Mouse (Mus musculus): Measurements from ENCODE around the gene B2m. TPM values are rescaled to one million over a fixed set of nuclear protein-coding genes. Genes with fewer than 3 reads are reported as not detected.
A peak's percentile ranks its signal among the peaks of the same experiment; 100 is the strongest.

B2m gene
- polyA plus RNA-seq, 1 experiment from 2014 or later = 202 TPM

DNA sequence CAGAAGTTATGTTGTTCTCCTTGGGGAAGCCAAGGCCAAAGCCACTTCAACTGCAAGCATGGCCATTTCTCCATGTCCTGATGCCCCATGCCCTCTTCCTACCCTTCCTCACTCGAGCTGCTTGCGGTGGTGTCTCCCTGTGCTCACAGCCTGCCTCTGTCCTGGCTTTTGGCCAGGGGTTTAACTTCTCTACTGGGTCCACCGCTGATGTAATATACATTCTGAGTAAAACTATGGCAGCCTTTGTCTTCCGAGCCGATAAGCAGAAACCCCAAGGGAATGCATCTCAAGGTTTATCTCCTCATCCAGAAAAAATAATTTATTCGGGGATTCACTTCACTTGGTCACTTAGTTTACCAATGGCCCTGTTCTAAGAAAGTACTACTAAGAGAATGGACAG, 799 bp upstream of the B2m start:
- no peak overlapping the region for H3K4me3 ChIP-seq (ENCODE audit: low read length)
- no peaks in the 10 kb centered on the region for H3K27me3 ChIP-seq (ENCODE audit: control insufficient read depth, insufficient read depth, low read length)
- peaks cover 3% of the 10 kb centered on the region; the same call in 1 of the 2 replicates for H3K36me3 ChIP-seq (ENCODE audit: control insufficient read depth, insufficient read depth, low read length)
- H3K27ac ChIP-seq (ENCODE audit: low read depth, low read length) = no peak overlapping the region
- no peak overlapping the region for H3K4me2 ChIP-seq (replicated peaks; ENCODE audit: low read depth, low read length)
- 77% methylated on average over 6 of the region's 6 CpGs for WGBS
- H3K9ac ChIP-seq (ENCODE audit: low read depth, low read length) = no peak overlapping the region
- no peaks in the 10 kb centered on the region for H3K9me3 ChIP-seq (ENCODE audit: control insufficient read depth, low read length)
- 0 out of 2 replicates have a peak, but pooled peaks cover 8% of the 10 kb centered on the region for H3K4me1 ChIP-seq (ENCODE audit: control insufficient read depth, insufficient read depth, low read length)
- ATAC-seq (ENCODE audit: low FRiP score, low TSS enrichment) = no peak

DNA sequence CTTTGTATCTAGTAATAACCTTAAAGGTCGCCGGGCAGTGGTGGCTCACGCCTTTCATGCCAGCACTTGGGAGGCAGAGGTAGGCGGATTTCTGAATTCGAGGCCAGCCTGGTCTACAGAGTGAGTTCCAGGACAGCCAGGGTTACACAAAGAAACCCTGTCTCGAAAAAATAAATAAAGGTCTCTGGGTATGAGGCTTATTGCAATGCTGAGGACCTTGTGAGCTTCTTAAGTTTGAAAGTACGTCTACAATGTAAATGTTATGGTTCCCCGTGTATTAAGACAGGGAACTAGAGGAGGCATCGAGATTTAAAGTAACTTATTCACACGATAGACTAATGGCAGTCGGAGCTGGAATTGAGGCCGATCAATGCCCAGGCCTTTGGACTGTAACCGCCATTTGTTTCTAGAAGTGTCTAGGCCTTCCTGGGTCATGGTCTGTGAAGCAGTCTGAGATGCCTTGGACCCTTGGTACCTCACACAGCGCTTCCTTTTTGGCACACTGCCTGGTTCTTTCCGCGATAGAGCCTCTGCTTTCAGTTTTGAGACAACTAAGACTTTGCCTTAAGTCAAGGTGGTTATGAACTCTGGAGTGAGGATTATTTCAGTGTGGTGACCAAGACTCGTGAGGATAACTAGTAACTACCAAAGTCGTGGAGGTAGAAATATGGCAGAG, 894 bp downstream of the B2m start:
- H3K36me3 ChIP-seq (ENCODE audit: control insufficient read depth, insufficient read depth, low read length) = peaks cover 10% of the 10 kb centered on the region; the same call in 1 of the 2 replicates
- no peaks in the 10 kb centered on the region for H3K27me3 ChIP-seq (ENCODE audit: control insufficient read depth, insufficient read depth, low read length)
- 31% methylated on average over 18 of the region's 18 CpGs for WGBS
- H3K27ac ChIP-seq (ENCODE audit: low read depth, low read length) = peak overlapping the region; percentile 66; the same call in 1 of the 2 replicates
- H3K9ac ChIP-seq (ENCODE audit: low read depth, low read length) = peak overlapping the region; percentile 72
- peak overlapping the region; percentile 63 for H3K4me3 ChIP-seq (ENCODE audit: low read length)
- H3K4me1 ChIP-seq (ENCODE audit: control insufficient read depth, insufficient read depth, low read length) = 0 out of 2 replicates have a peak, but pooled peaks cover 8% of the 10 kb centered on the region
- H3K9me3 ChIP-seq (ENCODE audit: control insufficient read depth, low read length) = no peaks in the 10 kb centered on the region
- ATAC-seq (ENCODE audit: low FRiP score, low TSS enrichment) = 0 out of 2 replicates have a peak, but pooled peaks have one; percentile 44
- H3K4me2 ChIP-seq (replicated peaks; ENCODE audit: low read depth, low read length) = peak overlapping the region; percentile 86

DNA sequence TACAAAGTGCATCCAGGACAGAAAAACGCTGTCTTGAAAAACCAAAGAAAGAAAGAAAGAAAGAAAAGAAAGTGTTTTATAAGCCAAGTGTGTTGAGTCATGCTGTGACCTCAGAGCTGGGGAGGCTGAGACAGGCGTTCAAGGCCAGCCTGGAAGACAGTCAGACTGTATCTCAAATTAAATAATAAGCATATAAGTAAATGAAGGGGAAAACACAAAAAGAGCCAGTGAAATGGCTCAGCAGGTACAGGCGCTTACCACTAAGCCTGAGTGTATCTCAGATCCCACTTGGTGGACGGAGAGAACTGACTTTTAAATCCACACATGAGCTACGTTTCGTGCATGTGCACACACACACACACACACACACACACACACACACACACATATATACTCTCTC, 1.8 kb downstream of the B2m start:
- no peak overlapping the region for H3K4me2 ChIP-seq (replicated peaks; ENCODE audit: low read depth, low read length)
- no peaks in the 10 kb centered on the region for H3K27me3 ChIP-seq (ENCODE audit: control insufficient read depth, insufficient read depth, low read length)
- ATAC-seq (ENCODE audit: low FRiP score, low TSS enrichment) = no peak
- peaks cover 10% of the 10 kb centered on the region; the same call in 1 of the 2 replicates for H3K36me3 ChIP-seq (ENCODE audit: control insufficient read depth, insufficient read depth, low read length)
- no peak overlapping the region for H3K9ac ChIP-seq (ENCODE audit: low read depth, low read length)
- H3K4me1 ChIP-seq (ENCODE audit: control insufficient read depth, insufficient read depth, low read length) = 0 out of 2 replicates have a peak, but pooled peaks cover 8% of the 10 kb centered on the region
- no peaks in the 10 kb centered on the region for H3K9me3 ChIP-seq (ENCODE audit: control insufficient read depth, low read length)
- no peak overlapping the region for H3K4me3 ChIP-seq (ENCODE audit: low read length)
- no peak overlapping the region for H3K27ac ChIP-seq (ENCODE audit: low read depth, low read length)
- WGBS = 93% methylated on average over 6 of the region's 6 CpGs

DNA sequence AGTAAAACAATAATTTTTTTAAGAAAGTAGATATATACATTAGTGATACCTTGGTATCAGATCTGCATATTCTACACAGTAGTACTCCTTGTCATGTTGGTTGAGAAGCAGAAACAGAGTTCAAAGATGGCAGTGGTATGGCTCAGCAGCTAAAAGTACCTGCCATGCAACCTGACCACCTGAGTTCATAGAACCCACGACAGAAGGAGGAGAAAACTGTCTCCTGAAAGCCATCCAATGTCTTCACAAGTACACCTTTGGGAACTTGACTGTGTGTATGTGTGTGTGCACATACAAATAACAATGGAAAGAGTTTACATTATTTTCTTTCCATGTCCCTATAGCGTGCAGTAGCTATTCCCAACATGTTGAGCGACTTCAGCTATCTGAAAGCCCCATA, 2.2 kb downstream of the B2m start:
- H3K27me3 ChIP-seq (ENCODE audit: control insufficient read depth, insufficient read depth, low read length) = no peaks in the 10 kb centered on the region
- H3K4me3 ChIP-seq (ENCODE audit: low read length) = no peak overlapping the region
- H3K4me1 ChIP-seq (ENCODE audit: control insufficient read depth, insufficient read depth, low read length) = 0 out of 2 replicates have a peak, but pooled peaks cover 8% of the 10 kb centered on the region
- H3K36me3 ChIP-seq (ENCODE audit: control insufficient read depth, insufficient read depth, low read length) = peaks cover 10% of the 10 kb centered on the region; the same call in 1 of the 2 replicates
- no peak for ATAC-seq (ENCODE audit: low FRiP score, low TSS enrichment)
- no peak overlapping the region for H3K9ac ChIP-seq (ENCODE audit: low read depth, low read length)
- H3K4me2 ChIP-seq (replicated peaks; ENCODE audit: low read depth, low read length) = no peak overlapping the region
- no peak overlapping the region for H3K27ac ChIP-seq (ENCODE audit: low read depth, low read length)
- no peaks in the 10 kb centered on the region for H3K9me3 ChIP-seq (ENCODE audit: control insufficient read depth, low read length)
- WGBS = 73% methylated on average over 3 of the region's 3 CpGs

DNA sequence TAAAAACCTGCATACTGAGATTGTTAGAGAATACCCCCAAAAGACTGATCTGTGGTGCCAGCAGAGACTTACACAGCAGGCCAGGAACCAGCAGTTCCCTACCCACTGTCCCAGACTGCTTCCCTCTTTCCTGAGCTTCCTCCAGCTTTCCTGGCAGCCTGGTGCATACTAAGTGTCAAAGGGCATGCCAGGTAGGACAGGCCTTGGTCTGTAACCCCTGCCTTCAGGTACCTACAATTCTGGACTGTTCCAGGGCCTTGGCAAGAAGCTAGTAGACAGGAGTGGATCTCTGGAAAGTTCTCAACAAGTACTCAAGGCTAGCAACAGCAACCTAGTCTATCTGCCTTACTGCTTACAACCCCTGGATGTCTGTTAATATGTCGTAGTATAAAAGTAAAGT, 3.7 kb downstream of the B2m start:
- H3K36me3 ChIP-seq (ENCODE audit: control insufficient read depth, insufficient read depth, low read length) = peaks cover 10% of the 10 kb centered on the region; the same call in 1 of the 2 replicates
- no peak for ATAC-seq (ENCODE audit: low FRiP score, low TSS enrichment)
- 100% methylated on average over 1 of the region's 1 CpGs for WGBS

DNA sequence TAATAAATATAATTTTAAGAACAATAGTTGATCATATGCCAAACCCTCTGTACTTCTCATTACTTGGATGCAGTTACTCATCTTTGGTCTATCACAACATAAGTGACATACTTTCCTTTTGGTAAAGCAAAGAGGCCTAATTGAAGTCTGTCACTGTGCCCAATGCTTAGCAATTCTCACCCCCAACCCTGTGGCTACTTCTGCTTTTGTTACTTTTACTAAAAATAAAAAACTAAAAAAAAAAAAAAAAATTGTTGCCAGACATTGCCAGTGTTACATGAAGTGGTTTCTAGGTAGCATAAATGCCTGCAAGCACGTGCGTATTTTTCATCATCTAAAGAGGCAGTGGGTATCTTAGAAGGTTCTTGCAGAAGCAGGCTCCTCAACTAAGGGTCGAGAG, 5.4 kb downstream of the B2m start:
- Histone ChIP-seq H3K27ac (ENCODE audit: low read depth, low read length) (no peak overlapping the region), H3K9me3 (ENCODE audit: control insufficient read depth, low read length) (no peaks in the 10 kb centered on the region), H3K27me3 (ENCODE audit: control insufficient read depth, insufficient read depth, low read length) (no peaks in the 10 kb centered on the region), H3K4me2 (replicated peaks; ENCODE audit: low read depth, low read length) (no peak overlapping the region), H3K4me1 (ENCODE audit: control insufficient read depth, insufficient read depth, low read length) (0 out of 2 replicates have a peak, but pooled peaks cover 8% of the 10 kb centered on the region), H3K4me3 (ENCODE audit: low read length) (no peak overlapping the region), H3K9ac (ENCODE audit: low read depth, low read length) (no peak overlapping the region), H3K36me3 (ENCODE audit: control insufficient read depth, insufficient read depth, low read length) (peaks cover 10% of the 10 kb centered on the region; the same call in 1 of the 2 replicates)
- ATAC-seq (ENCODE audit: low FRiP score, low TSS enrichment) = no peak
- WGBS = 90% methylated on average over 3 of the region's 3 CpGs

More for the DNA sequence above, 3.7 kb downstream of the B2m start:
- Histone ChIP-seq H3K4me1 (ENCODE audit: control insufficient read depth, insufficient read depth, low read length) (0 out of 2 replicates have a peak, but pooled peaks cover 8% of the 10 kb centered on the region), H3K4me2 (replicated peaks; ENCODE audit: low read depth, low read length) (no peak overlapping the region), H3K9me3 (ENCODE audit: control insufficient read depth, low read length) (no peaks in the 10 kb centered on the region), H3K27me3 (ENCODE audit: control insufficient read depth, insufficient read depth, low read length) (no peaks in the 10 kb centered on the region), H3K4me3 (ENCODE audit: low read length) (no peak overlapping the region), H3K27ac (ENCODE audit: low read depth, low read length) (no peak overlapping the region), H3K9ac (ENCODE audit: low read depth, low read length) (no peak overlapping the region)

DNA sequence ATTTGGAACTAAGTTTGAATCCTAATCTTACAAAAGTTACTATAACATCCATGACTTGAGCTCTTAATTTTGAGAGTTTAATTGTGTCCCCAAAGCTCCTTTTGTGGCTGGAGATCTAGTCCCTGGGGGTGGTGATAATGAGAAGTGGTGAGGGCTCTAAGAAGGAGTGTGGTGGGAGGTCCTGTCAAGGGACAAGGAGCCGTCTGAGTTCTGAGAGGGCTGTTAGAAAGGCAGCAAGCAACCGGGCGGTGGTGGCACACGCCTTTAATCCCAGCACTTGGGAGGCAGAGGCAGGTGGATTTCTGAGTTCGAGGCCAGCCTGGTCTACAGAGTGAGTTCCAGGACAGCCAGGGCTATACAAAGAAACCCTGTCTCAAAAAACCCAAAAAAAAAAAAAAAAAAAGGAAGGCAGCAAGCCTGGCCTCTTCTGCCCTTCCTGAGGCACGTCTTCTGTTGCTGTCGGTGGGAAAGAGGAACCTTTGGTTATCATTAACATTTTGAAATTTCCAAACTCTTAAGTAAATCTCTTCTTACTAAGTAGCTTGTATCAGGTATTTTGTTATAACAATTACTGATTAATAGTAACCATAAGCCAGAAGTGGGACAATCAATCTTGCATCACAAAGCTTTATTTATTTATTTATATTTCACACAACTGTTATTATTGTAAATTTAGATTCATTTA, 6.3 kb downstream of the B2m start:
- WGBS = 83% methylated on average over 7 of the region's 7 CpGs
- peaks cover 10% of the 10 kb centered on the region; the same call in 1 of the 2 replicates for H3K36me3 ChIP-seq (ENCODE audit: control insufficient read depth, insufficient read depth, low read length)
- no peak overlapping the region for H3K4me3 ChIP-seq (ENCODE audit: low read length)
- ATAC-seq (ENCODE audit: low FRiP score, low TSS enrichment) = no peak
- 0 out of 2 replicates have a peak, but pooled peaks cover 3% of the 10 kb centered on the region for H3K4me1 ChIP-seq (ENCODE audit: control insufficient read depth, insufficient read depth, low read length)
- no peak overlapping the region for H3K27ac ChIP-seq (ENCODE audit: low read depth, low read length)
- no peak overlapping the region for H3K4me2 ChIP-seq (replicated peaks; ENCODE audit: low read depth, low read length)
- H3K27me3 ChIP-seq (ENCODE audit: control insufficient read depth, insufficient read depth, low read length) = no peaks in the 10 kb centered on the region
- H3K9ac ChIP-seq (ENCODE audit: low read depth, low read length) = no peak overlapping the region
- no peaks in the 10 kb centered on the region for H3K9me3 ChIP-seq (ENCODE audit: control insufficient read depth, low read length)

DNA sequence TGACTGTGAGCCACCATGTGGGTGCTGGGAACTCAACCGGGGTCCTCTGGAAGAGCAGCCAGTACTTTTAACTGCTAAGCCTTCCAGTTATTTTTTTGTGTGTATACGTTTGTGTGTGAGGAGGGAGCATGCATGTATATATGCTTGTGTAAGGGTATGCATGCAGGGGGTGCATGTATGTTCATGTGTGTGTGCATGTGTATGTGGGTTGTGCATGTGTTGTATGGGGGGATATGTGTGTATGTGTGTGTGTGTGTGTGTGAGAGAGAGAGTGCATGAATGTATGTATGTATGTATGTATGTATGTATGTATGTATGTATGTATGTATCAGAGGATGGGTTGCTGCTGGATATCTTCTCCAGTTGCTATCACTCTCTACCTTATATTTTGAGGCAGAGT, 7.0 kb downstream of the B2m start:
- no peak for ATAC-seq (ENCODE audit: low FRiP score, low TSS enrichment)
- Histone ChIP-seq H3K36me3 (ENCODE audit: control insufficient read depth, insufficient read depth, low read length) (peaks cover 10% of the 10 kb centered on the region; the same call in 1 of the 2 replicates), H3K9me3 (ENCODE audit: control insufficient read depth, low read length) (no peaks in the 10 kb centered on the region), H3K4me1 (ENCODE audit: control insufficient read depth, insufficient read depth, low read length) (no peaks in the 10 kb centered on the region), H3K27me3 (ENCODE audit: control insufficient read depth, insufficient read depth, low read length) (no peaks in the 10 kb centered on the region), H3K4me2 (replicated peaks; ENCODE audit: low read depth, low read length) (no peak overlapping the region), H3K27ac (ENCODE audit: low read depth, low read length) (no peak overlapping the region), H3K4me3 (ENCODE audit: low read length) (no peak overlapping the region), H3K9ac (ENCODE audit: low read depth, low read length) (no peak overlapping the region)
- 90% methylated on average over 2 of the region's 2 CpGs for WGBS

DNA sequence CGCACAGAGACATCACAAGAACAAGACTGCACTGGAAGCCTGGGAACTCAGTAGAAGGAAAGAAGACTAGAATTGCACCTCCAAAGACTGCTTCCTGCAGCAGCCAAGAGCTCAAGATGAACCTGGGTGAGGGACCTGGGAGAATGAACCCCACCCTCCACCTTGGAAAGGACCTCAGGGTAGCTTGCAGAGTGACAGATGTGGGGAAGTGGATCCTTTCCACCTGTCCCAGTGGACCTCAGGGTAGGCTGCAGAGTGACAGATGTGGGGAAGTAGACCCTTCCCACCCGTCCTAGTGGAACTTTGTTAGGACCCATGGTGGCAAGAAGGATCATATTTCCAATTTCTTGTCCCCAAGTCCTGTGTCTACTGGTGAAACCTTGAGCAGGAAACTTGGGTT, 7.8 kb downstream of the B2m start:
- Histone ChIP-seq H3K27me3 (ENCODE audit: control insufficient read depth, insufficient read depth, low read length) (no peaks in the 10 kb centered on the region), H3K9ac (ENCODE audit: low read depth, low read length) (no peak overlapping the region), H3K4me2 (replicated peaks; ENCODE audit: low read depth, low read length) (no peak overlapping the region), H3K36me3 (ENCODE audit: control insufficient read depth, insufficient read depth, low read length) (peaks cover 10% of the 10 kb centered on the region; the same call in 1 of the 2 replicates), H3K4me1 (ENCODE audit: control insufficient read depth, insufficient read depth, low read length) (no peaks in the 10 kb centered on the region), H3K27ac (ENCODE audit: low read depth, low read length) (no peak overlapping the region), H3K4me3 (ENCODE audit: low read length) (no peak overlapping the region), H3K9me3 (ENCODE audit: control insufficient read depth, low read length) (no peaks in the 10 kb centered on the region)
- WGBS = 81% methylated on average over 2 of the region's 2 CpGs
- ATAC-seq (ENCODE audit: low FRiP score, low TSS enrichment) = no peak
